Mouse (Mus musculus) intestine, embryonic 14.5 days (tissue): ENCODE data around the gene Zfp568. TPM values are rescaled to one million over a fixed set of nuclear protein-coding genes. Genes with fewer than 3 reads are reported as not detected.

Experiments used
- ATAC-seq: fragments of 200-750 bp; cut with Nextera tagmentation; replicated peaks from 2 replicates; pipeline ENCODE4 v1.8.0; 2017; ENCODE audit warnings: low read depth, moderate number of reproducible peaks, moderate TSS enrichment, moderate library complexity; ENCODE audit not compliant: low FRiP score, low TSS enrichment
- DNase-seq: peaks from one replicate; pipeline ENCODE4 v3.0.0-alpha.2; 2018; ENCODE audit warnings: low spot score
- H3K27ac ChIP-seq: fragments of 300-500 bp; sonication (generic); 2 replicates; pipeline ENCODE4 v1.5.1; 2014; ENCODE audit warnings: low read depth, mild to moderate bottlenecking, control low read depth
- H3K27me3 ChIP-seq: fragments of 300-500 bp; sonication (generic); replicated peaks from 2 replicates; pipeline ENCODE4 v1.6.1; 2014; ENCODE audit warnings: low read length, control low read depth; ENCODE audit not compliant: control insufficient read depth, insufficient read depth
- H3K36me3 ChIP-seq: fragments of 300-500 bp; sonication (generic); 2 replicates; pipeline ENCODE4 v1.6.1; 2014; ENCODE audit warnings: low read length, control low read depth; ENCODE audit not compliant: control insufficient read depth, insufficient read depth
- H3K4me1 ChIP-seq: fragments of 300-500 bp; sonication (generic); replicated peaks from 2 replicates; pipeline ENCODE4 v1.6.1; 2014; ENCODE audit warnings: low read length, control low read depth, mixed read lengths; ENCODE audit not compliant: control insufficient read depth, insufficient read depth
- H3K4me2 ChIP-seq: fragments of 300-500 bp; sonication (generic); 2 replicates; pipeline ENCODE4 v1.6.1; 2014; ENCODE audit warnings: low read length
- H3K4me3 ChIP-seq: fragments of 300-500 bp; sonication (generic); 2 replicates; pipeline ENCODE4 v1.5.1; 2014; ENCODE audit warnings: low read depth, low read length, control low read depth, mixed read lengths
- H3K9ac ChIP-seq: fragments of 300-500 bp; sonication (generic); 2 replicates; pipeline ENCODE4 v1.6.1; 2014; ENCODE audit warnings: mild to moderate bottlenecking, low read length
- H3K9me3 ChIP-seq: fragments of 300-500 bp; sonication (generic); 2 replicates; pipeline ENCODE4 v1.6.1; 2016; ENCODE audit warnings: low read length, control low read depth; ENCODE audit not compliant: control insufficient read depth
- WGBS: fragments of 180-500 bp; shearing (Covaris S2); extraction: QIAGEN DNeasy Blood & Tissue Kit; methylation state at CpG from one replicate; pipeline ENCODE4 v1.1.7; 2014; 5-methylcytosine and 5-hydroxymethylcytosine counted together
- polyA plus RNA-seq: library from polyadenylated mRNA; unstranded; fragments of >200 nt; fragmentation: Nextera tagmentation; extraction: Ambion mirVana; gene quantifications from 2 replicates; pipeline ENCODE4 v1.2.1, GENCODE M21; 2014

Gene Zfp568
- polyA plus RNA-seq, 1 experiment from 2014 or later: 19.5 TPM

DNA sequence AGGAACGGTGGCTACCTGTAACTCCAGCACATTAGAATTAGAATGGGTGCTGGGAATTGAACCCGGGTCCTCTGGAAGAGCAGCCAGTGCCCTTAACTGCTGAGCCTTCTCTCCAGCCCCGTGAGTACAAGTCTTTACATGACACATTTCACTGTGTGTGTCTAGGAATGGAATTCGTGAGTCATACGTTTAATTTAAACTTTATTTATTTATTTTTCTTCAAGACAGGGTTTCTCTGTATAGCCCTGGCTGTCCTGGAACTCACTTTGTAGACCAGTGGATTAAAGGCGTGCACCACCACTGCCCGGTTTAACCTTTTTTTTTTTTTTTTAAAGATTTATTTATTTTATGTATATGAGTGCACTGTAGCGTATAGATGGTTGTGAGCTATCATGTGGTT, 11.4 kb downstream of the Zfp568 start:
- H3K27me3 ChIP-seq: no peaks in the 10 kb centered on the region
- DNase-seq (no peak), ATAC-seq (no peak)
- 89% methylated on average over 8 of the region's 8 CpGs for WGBS
- H3K9me3 ChIP-seq: no peaks in the 10 kb centered on the region
- H3K27ac ChIP-seq: no peak overlapping the region
- no peak overlapping the region for H3K4me3 ChIP-seq
- H3K4me2 ChIP-seq: no peak overlapping the region
- no peaks in the 10 kb centered on the region for H3K4me1 ChIP-seq
- peaks cover 78% of the 10 kb centered on the region for H3K36me3 ChIP-seq
- H3K9ac ChIP-seq: no peak overlapping the region

DNA sequence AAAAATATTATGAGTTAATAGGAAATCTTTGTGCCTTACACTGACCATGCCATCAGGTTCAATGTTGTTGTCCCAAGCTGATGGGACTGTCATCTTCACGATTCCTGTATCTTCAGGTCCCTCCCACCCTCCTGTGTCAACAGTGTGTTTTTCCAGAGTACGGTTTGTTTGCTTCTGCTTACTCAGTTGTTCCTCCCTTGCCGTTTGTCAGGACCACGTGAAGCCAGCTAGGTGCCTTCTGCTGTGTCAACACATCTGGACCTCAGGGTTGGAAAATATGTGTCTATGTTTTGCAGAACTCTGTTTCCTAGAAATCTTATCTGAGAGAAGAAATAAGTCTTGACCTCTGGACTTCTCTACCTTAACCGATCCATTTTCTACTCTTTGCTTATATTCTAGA, 16.8 kb downstream of the Zfp568 start:
- no peaks in the 10 kb centered on the region for H3K9me3 ChIP-seq
- no peak for ATAC-seq

GRCm38 (mm10) chr7:30007601-30008000, 23.8 kb downstream of the Zfp568 start:
- H3K4me2 ChIP-seq: no peak overlapping the region
- 90% methylated on average over 1 of the region's 1 CpGs for WGBS
- H3K9me3 ChIP-seq: no peaks in the 10 kb centered on the region
- DNase-seq: no peak
- H3K9ac ChIP-seq: no peak overlapping the region
- H3K36me3 ChIP-seq: peaks cover 48% of the 10 kb centered on the region
- no peak for ATAC-seq
- no peaks in the 10 kb centered on the region for H3K4me1 ChIP-seq
- no peak overlapping the region for H3K4me3 ChIP-seq
- no peak overlapping the region for H3K27ac ChIP-seq
- no peaks in the 10 kb centered on the region for H3K27me3 ChIP-seq

More for the DNA sequence above, 16.8 kb downstream of the Zfp568 start:
- Histone ChIP-seq H3K9ac (no peak overlapping the region), H3K4me3 (no peak overlapping the region), H3K36me3 (peaks cover 71% of the 10 kb centered on the region), H3K27me3 (no peaks in the 10 kb centered on the region), H3K4me1 (no peaks in the 10 kb centered on the region), H3K27ac (no peak overlapping the region), H3K4me2 (no peak overlapping the region)
- DNase-seq: no peak
- 78% methylated on average over 5 of the region's 5 CpGs for WGBS

DNA sequence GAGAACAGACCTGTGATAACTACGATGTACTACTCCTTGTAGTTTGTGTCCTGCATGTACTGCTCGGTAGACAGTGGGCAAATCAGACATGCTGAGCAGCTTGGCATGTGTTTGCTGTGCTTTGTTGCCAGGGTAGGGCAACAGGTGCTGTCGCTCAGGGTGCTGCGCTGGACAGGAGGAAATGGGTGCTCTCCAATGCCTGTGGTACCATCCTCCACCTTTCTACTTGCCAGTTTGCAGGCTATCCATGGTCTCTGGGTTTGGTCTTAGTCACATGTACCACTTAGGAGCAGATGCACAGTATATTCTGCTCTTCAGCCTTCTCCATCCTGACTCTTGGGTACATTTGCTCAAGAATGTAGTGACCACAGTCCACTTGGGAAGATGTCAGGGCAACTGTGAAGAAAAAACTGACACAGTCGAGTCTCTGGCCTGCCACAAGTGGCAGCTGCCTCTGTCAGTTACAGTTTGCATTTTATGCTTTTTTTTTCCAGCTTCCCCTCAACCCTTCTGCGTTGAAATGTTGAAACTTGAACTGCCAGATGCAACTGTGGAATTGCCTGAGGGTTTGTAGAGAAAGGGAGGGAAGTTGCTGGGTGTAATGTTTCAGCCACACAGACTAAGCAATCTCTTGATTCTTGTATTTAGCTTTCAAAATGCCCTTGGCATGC, 24.4 kb downstream of the Zfp568 start:
- ATAC-seq (no peak), DNase-seq (no peak)
- no peak overlapping the region for H3K9ac ChIP-seq
- H3K27ac ChIP-seq: no peak overlapping the region
- WGBS: 76% methylated on average over 6 of the region's 6 CpGs
- H3K9me3 ChIP-seq: no peaks in the 10 kb centered on the region
- no peaks in the 10 kb centered on the region for H3K4me1 ChIP-seq
- H3K4me2 ChIP-seq: no peak overlapping the region
- no peaks in the 10 kb centered on the region for H3K27me3 ChIP-seq
- no peak overlapping the region for H3K4me3 ChIP-seq
- H3K36me3 ChIP-seq: peaks cover 43% of the 10 kb centered on the region

DNA sequence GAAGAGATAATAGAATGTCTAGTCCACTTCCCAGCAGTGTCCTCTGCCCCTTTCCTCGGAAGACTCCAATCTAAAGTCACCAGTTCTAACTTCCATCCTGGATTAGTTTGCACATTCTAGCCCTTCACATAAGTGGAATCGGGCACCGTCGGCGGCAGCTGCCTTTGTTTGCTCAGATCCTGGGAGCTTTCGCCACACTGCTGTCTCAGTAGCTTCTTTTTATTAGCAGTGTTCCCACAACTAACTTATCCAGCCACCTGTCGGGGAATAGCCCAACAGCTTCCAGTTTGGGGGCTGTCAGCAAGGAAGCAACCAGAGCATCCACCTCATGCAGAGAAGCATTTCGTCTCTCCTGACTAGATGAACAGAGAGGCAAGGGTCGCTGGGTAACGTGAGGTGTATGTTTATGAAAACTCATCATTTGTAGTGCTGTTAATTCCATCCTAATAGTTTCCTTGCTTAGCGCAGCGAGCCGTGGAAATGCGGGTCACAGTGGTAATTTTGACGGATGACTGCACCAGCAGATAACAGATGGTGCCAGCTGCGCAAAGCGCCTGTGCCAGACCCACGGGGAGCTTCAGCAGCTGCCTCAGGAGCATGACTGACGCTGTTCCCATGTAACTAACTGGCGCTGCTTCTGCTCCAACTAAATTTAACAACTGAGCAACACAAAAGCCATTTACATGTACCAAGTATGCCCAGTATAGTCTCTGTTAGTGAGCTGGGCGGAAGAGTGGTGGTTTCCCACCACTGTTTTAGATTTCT, 25.7 kb downstream of the Zfp568 start:
- peaks cover 47% of the 10 kb centered on the region for H3K36me3 ChIP-seq
- H3K9me3 ChIP-seq: no peaks in the 10 kb centered on the region
- ATAC-seq (no peak), DNase-seq (no peak)
- 61% methylated on average over 21 of the region's 21 CpGs for WGBS
- H3K4me2 ChIP-seq: no peak overlapping the region
- no peak overlapping the region for H3K27ac ChIP-seq
- H3K9ac ChIP-seq: no peak overlapping the region
- H3K27me3 ChIP-seq: no peaks in the 10 kb centered on the region
- no peak overlapping the region for H3K4me3 ChIP-seq
- no peaks in the 10 kb centered on the region for H3K4me1 ChIP-seq

DNA sequence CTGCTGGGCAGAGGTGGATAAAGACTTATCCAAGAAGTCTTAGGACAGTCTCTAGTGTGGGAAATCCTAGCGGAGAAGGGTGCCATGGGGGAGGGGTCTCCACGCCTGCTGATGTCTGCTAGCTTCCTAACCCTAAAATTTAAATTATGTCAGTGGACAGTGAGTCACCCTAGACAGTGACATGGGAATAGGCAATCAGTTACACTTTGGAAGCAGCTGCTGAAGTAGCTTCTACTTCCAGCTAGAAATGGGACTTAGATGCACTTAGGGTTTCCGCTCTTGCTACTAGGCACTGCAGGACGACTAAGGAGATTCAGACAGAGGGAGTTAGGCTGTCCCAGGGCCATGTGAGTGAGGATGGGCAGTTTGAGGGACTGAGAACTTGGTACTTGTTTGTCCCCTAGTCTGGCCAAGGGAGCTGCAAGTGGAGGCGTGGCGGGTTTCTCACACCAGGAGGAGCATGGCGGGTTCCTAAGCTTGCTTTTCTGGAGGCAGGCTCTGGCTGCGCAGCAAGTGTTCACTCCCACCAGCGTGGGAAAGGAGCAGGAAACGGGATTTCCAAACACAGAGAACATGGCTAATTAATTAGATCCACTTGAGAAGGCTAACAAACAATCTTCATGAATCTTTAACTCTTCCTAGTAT, 26.9 kb downstream of the Zfp568 start:
- Histone ChIP-seq H3K27ac (no peak overlapping the region), H3K4me2 (no peak overlapping the region), H3K4me1 (no peaks in the 10 kb centered on the region), H3K9ac (no peak overlapping the region), H3K36me3 (peaks cover 48% of the 10 kb centered on the region), H3K4me3 (no peak overlapping the region), H3K9me3 (no peaks in the 10 kb centered on the region), H3K27me3 (no peaks in the 10 kb centered on the region)
- WGBS: 72% methylated on average over 10 of the region's 10 CpGs
- no peak for ATAC-seq
- no peak for DNase-seq

DNA sequence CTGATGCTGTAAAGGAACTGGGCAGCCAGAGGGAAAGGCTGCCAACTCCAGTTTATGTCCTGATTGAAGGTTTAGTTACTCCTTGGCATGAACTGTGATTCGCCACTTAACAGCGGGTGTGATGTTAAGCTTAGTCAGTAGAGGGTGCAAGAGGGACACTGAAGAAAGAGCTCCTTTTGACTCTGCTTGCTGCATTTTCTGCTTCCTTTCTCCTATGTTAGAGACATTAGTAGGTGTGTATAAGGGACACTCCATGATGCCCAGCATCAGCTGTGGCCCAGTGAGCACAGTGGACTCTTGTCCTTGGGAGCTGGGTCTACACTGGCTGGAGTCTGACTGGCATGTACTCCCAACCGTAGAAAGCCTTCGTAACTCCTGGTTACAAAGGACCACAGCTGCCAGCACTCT, 29.2 kb downstream of the Zfp568 start:
- Histone ChIP-seq H3K4me2 (no peak overlapping the region), H3K9me3 (no peaks in the 10 kb centered on the region), H3K4me1 (no peaks in the 10 kb centered on the region), H3K27ac (no peak overlapping the region), H3K4me3 (no peak overlapping the region), H3K27me3 (no peaks in the 10 kb centered on the region), H3K9ac (no peak overlapping the region), H3K36me3 (peaks cover 51% of the 10 kb centered on the region)
- 73% methylated on average over 4 of the region's 4 CpGs for WGBS
- DNase-seq: peak; percentile 62
- no peak for ATAC-seq

DNA sequence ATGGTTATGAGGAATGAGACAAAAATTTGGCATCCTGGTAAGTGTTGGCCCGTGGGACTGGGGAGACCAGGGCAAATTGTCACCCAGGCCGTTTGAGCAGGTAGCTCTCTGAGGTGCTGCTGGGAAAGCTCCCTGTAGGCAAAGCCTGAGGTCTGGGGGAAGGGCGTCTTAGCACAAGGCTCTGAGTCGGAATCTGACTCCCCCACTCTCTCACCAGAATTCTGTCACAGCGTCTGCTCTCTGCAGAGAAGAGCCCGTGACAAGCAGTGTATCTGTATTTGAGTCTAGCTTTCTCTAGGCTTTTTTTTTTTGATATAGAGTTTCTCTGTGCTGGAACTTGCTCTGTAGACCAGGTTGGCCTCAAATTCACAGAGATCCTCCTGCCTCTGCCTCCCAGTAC, 33.5 kb downstream of the Zfp568 start:
- H3K4me2 ChIP-seq: no peak overlapping the region
- H3K9ac ChIP-seq: no peak overlapping the region
- no peaks in the 10 kb centered on the region for H3K9me3 ChIP-seq
- 87% methylated on average over 6 of the region's 6 CpGs for WGBS
- H3K4me3 ChIP-seq: no peak overlapping the region
- H3K27me3 ChIP-seq: no peaks in the 10 kb centered on the region
- H3K27ac ChIP-seq: no peak overlapping the region
- peaks cover 74% of the 10 kb centered on the region for H3K36me3 ChIP-seq
- no peak for DNase-seq
- no peaks in the 10 kb centered on the region for H3K4me1 ChIP-seq
- no peak for ATAC-seq
